Mouse (Mus musculus): Measurements from ENCODE around the gene Gm5136. TPM values are rescaled to one million over a fixed set of nuclear protein-coding genes. Genes with fewer than 3 reads are reported as not detected.

Gene Gm5136
- polyA plus RNA-seq, 1 experiment: not detected

- TF ChIP-seq GATA1 (IDR thresholded peaks at IDR 0.05; ENCODE audit: low read length): no peak
Observed at GRCm38 (mm10) chr10:108657669-108658068, 42.3 kb downstream of the Gm5136 start.

GRCm38 (mm10) chr10:108656898-108657297 lies 43.1 kb downstream of the Gm5136 start:
- TF ChIP-seq GATA1 (IDR thresholded peaks at IDR 0.05; ENCODE audit: low read length): no peak

- TF ChIP-seq GATA1 (IDR thresholded peaks at IDR 0.05; ENCODE audit: low read length): no peak
Observed at GRCm38 (mm10) chr10:108655074-108655473, 44.9 kb downstream of the Gm5136 start.

GRCm38 (mm10) chr10:108652831-108653230 lies 47.1 kb downstream of the Gm5136 start:
- no peak for TF ChIP-seq GATA1 (IDR thresholded peaks at IDR 0.05; ENCODE audit: low read length)

GRCm38 (mm10) chr10:108652066-108652465 lies 47.9 kb downstream of the Gm5136 start:
- no peak for TF ChIP-seq GATA1 (IDR thresholded peaks at IDR 0.05; ENCODE audit: low read length)

- no peak for TF ChIP-seq GATA1 (IDR thresholded peaks at IDR 0.05; ENCODE audit: low read length)
Observed at GRCm38 (mm10) chr10:108649174-108649573, 50.8 kb downstream of the Gm5136 start.
